Mouse (Mus musculus): ENCODE results near the gene Fbxo40.

DNA sequence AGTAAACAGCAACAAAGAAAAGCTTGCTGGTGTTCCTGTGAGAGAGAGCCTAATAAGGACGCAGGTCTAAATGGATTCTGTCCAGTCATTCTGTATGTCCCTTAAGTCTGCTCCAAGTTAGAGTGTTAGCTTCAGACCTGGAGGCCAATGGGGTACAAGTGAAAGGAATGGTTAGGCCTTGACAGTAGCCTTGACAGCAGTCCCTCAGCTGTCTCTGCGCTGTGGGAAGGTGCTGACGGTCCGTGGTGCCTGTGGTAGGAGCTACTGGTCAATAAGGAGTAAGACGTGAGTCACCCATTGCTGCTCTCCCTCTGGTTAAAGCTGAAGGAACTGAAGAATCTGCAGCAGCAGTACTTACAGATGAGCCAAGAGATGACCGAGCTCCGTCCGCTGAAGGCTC is 66.0 kb downstream of the Fbxo40 start:
- TF ChIP-seq TAL1 (IDR thresholded peaks at IDR 0.05; ENCODE audit: low read length): no peak
- TF ChIP-seq POLR2A (IDR thresholded peaks at IDR 0.05; ENCODE audit: control insufficient read depth in 1 of 2, insufficient read depth in 1 of 2, low read depth in 1 of 2, low read length in 2 of 2, poor library complexity in 1 of 2): no peak
- TF ChIP-seq CTCF (IDR thresholded peaks at IDR 0.05 in 2 of 3, conservative IDR thresholded peaks at IDR 0.05 in 1 of 3; ENCODE audit: control insufficient read depth in 1 of 3, insufficient read depth in 1 of 3, low read depth in 2 of 3, low read length in 3 of 3, poor library complexity in 1 of 3, severe bottlenecking in 1 of 3): no peak
- no peak for TF ChIP-seq USF2 (IDR thresholded peaks at IDR 0.05; ENCODE audit: borderline replicate concordance in 1 of 2, insufficient read depth in 1 of 2, low read depth in 1 of 2, low read length in 2 of 2)
- no peak for TF ChIP-seq RCOR1 (IDR thresholded peaks at IDR 0.05; ENCODE audit: low read depth, low read length)
- TF ChIP-seq TCF12 (IDR thresholded peaks at IDR 0.05; ENCODE audit: low read depth, low read length): no peak
- TF ChIP-seq GATA1 (IDR thresholded peaks at IDR 0.05; ENCODE audit: low read depth, low read length): no peak
- no peak for TF ChIP-seq BHLHE40 (IDR thresholded peaks at IDR 0.05; ENCODE audit: borderline replicate concordance, low read depth, low read length)
- no peak for TF ChIP-seq EP300 (IDR thresholded peaks at IDR 0.05; ENCODE audit: low read depth in 1 of 2, low read length in 2 of 2)
- no peak for TF ChIP-seq ZNF384 (IDR thresholded peaks at IDR 0.05; ENCODE audit: low read depth, low read length)
- TF ChIP-seq HCFC1 (IDR thresholded peaks at IDR 0.05; ENCODE audit: low read depth, low read length): no peak
- TF ChIP-seq MAZ (IDR thresholded peaks at IDR 0.05; ENCODE audit: low read depth, low read length): no peak
